In genomic region chr11:85831656-85832230, GRCm38 (mm10) we compare ENCODE assay signal across 8 mouse cellular contexts. TPM values are rescaled to one million over a fixed set of nuclear protein-coding genes. Genes with fewer than 3 reads are reported as not detected.
DNase-seq lines count a peak whose midpoint lies in the region; ATAC-seq lines count a peak whose summit lies in the region.

No protein-coding gene starts in this region.

- H3K4me1 ChIP-seq in heart, embryonic 12.5 days (replicated peaks), result peaks cover 59% of the 10 kb centered on the region
- peaks cover 43% of the 10 kb centered on the region for H3K4me1 ChIP-seq in embryonic facial prominence, embryonic 12.5 days

- H3K9ac ChIP-seq in heart, embryonic 12.5 days, result peak overlapping the region; percentile 81
- H3K9ac ChIP-seq in embryonic facial prominence, embryonic 12.5 days, result peak overlapping the region; percentile 99

- H3K36me3 ChIP-seq in heart, embryonic 12.5 days, result no peaks in the 10 kb centered on the region
- peaks cover 6% of the 10 kb centered on the region; the same call in 1 of the 2 replicates for H3K36me3 ChIP-seq in embryonic facial prominence, embryonic 12.5 days

- ATAC-seq in heart, embryonic 12.5 days (ENCODE audit: insufficient number of reproducible peaks, low FRiP score), result no peak
- 0 out of 2 replicates have a peak, but pooled peaks have one; percentile 9 for ATAC-seq in embryonic facial prominence, embryonic 12.5 days (ENCODE audit: insufficient number of reproducible peaks, insufficient read depth, low FRiP score, low TSS enrichment)

- under 1% methylated on average over 33 of the region's 33 CpGs for WGBS in heart, embryonic 12.5 days
- WGBS in embryonic facial prominence, embryonic 12.5 days, result under 1% methylated on average over 33 of the region's 33 CpGs

- peaks cover 78% of the 10 kb centered on the region for H3K27me3 ChIP-seq in heart, embryonic 12.5 days (replicated peaks)
- H3K27me3 ChIP-seq in embryonic facial prominence, embryonic 12.5 days, result peaks cover 46% of the 10 kb centered on the region

- no peaks in the 10 kb centered on the region for H3K9me3 ChIP-seq in heart, embryonic 12.5 days (replicated peaks)
- no peaks in the 10 kb centered on the region for H3K9me3 ChIP-seq in embryonic facial prominence, embryonic 12.5 days

- peak overlapping the region; percentile 74 for H3K4me3 ChIP-seq in heart, embryonic 12.5 days
- peak overlapping the region; percentile 54 for H3K4me3 ChIP-seq in embryonic facial prominence, embryonic 12.5 days

- peak overlapping the region; percentile 46 for H3K27ac ChIP-seq in heart, embryonic 12.5 days (ENCODE audit: poor library complexity, severe bottlenecking)
- H3K27ac ChIP-seq in embryonic facial prominence, embryonic 12.5 days, result peak overlapping the region; percentile 98

- peak overlapping the region; percentile 92 for H3K4me2 ChIP-seq in heart, embryonic 12.5 days
- peak overlapping the region; percentile 72 for H3K4me2 ChIP-seq in embryonic facial prominence, embryonic 12.5 days (replicated peaks)

- no peak for DNase-seq in heart, postnatal 4 days
- DNase-seq in kidney, postnatal 4 days, result peak; percentile 56 to 66
- DNase-seq in neural tube, embryonic 10.5 days (ENCODE audit: extremely low spot score, low spot score), result peak; percentile 74
- no peak for DNase-seq in left cerebral cortex, adult 18-20 months (ENCODE audit: low spot score in 2 of 2)
- no peak for DNase-seq in thymus, postnatal 36 days
- DNase-seq in thymus, postnatal 0 days (ENCODE audit: low spot score), result no peak

RNA-seq across cellular contexts. Expression of gene Tbx2, which starts 0.6 kb away (rescaled TPM):
- 3.2 TPM in 2 replicates for polyA plus RNA-seq in heart, embryonic 12.5 days (2016; fragmentation: Nextera tagmentation; extraction: Ambion mirVana)
- total RNA-seq in heart, postnatal 4 days (2021), result 10 to 100 TPM; 11.3 to 11.5 TPM
- 20.5 and 21.6 TPM in 2 replicates for polyA plus RNA-seq in embryonic facial prominence, embryonic 12.5 days (2016; fragmentation: Nextera tagmentation; extraction: Ambion mirVana)
- total RNA-seq in left cerebral cortex, adult 18-20 months (2021), result 1 to 10 TPM; 1.3 to 1.5 TPM
- 0.58 and 1.0 TPM in 2 replicates for polyA plus RNA-seq in thymus, postnatal 0 days (2015; fragmentation: Nextera tagmentation; extraction: Ambion mirVana)

RNA-seq across cellular contexts. Expression of gene Gm11444, which starts 18.4 kb away (rescaled TPM):
- polyA plus RNA-seq in heart, embryonic 12.5 days (2016; fragmentation: Nextera tagmentation; extraction: Ambion mirVana), result not detected in 2 replicates
- not detected for total RNA-seq in heart, postnatal 4 days (2021)
- 0.43 TPM in 1 of 2 replicates, not detected in the other for polyA plus RNA-seq in embryonic facial prominence, embryonic 12.5 days (2016; fragmentation: Nextera tagmentation; extraction: Ambion mirVana)
- total RNA-seq in left cerebral cortex, adult 18-20 months (2021), result not detected
- polyA plus RNA-seq in thymus, postnatal 0 days (2015; fragmentation: Nextera tagmentation; extraction: Ambion mirVana), result not detected in 2 replicates

RNA-seq across cellular contexts. Expression of gene Tbx4, which starts 54.5 kb away (rescaled TPM):
- 0.49 and 0.94 TPM in 2 replicates for polyA plus RNA-seq in heart, embryonic 12.5 days (2016; fragmentation: Nextera tagmentation; extraction: Ambion mirVana)
- under 1 TPM in 1 of 2 experiments, not detected in 1; 0.09 TPM for total RNA-seq in heart, postnatal 4 days (2021)
- polyA plus RNA-seq in embryonic facial prominence, embryonic 12.5 days (2016; fragmentation: Nextera tagmentation; extraction: Ambion mirVana), result 2.2 and 2.4 TPM in 2 replicates
- total RNA-seq in left cerebral cortex, adult 18-20 months (2021), result under 1 TPM in 1 of 2 experiments, not detected in 1; 0.14 TPM
- polyA plus RNA-seq in thymus, postnatal 0 days (2015; fragmentation: Nextera tagmentation; extraction: Ambion mirVana), result 0.04 TPM in 1 of 2 replicates, not detected in the other

Comparison
In these comparisons a context has a peak if more than half of its experiments do, and no peak if none do; other contexts are left out.
1. DNase-seq: peak in kidney, postnatal 4 days (2 of 2) and neural tube, embryonic 10.5 days (single experiment); none in heart, postnatal 4 days (single experiment), left cerebral cortex, adult 18-20 months (0 of 2), thymus, postnatal 36 days (0 of 2) and thymus, postnatal 0 days (single experiment).